Mouse (Mus musculus) midbrain, embryonic 10.5 days (tissue): ENCODE results near the gene Ahctf1. TPM values are rescaled to one million over a fixed set of nuclear protein-coding genes. Genes with fewer than 3 reads are reported as not detected.

Experiments
- DNase-seq: peaks from one replicate; pipeline ENCODE4 v3.0.0-alpha.2; 2017; ENCODE audit warnings: low spot score
- H3K27ac ChIP-seq: fragments of 300-500 bp; sonication (generic); replicated peaks from 2 replicates; pipeline ENCODE4 v1.5.1; 2016; ENCODE audit warnings: mild to moderate bottlenecking
- H3K27me3 ChIP-seq: fragments of 300-500 bp; sonication (generic); 2 replicates; pipeline ENCODE4 v1.6.1; 2016; ENCODE audit warnings: low read depth, mild to moderate bottlenecking; ENCODE audit not compliant: poor library complexity, severe bottlenecking
- H3K36me3 ChIP-seq: fragments of 300-500 bp; sonication (generic); 2 replicates; pipeline ENCODE4 v1.6.1; 2016; ENCODE audit warnings: mild to moderate bottlenecking, moderate library complexity
- H3K4me1 ChIP-seq: fragments of 300-500 bp; sonication (generic); 2 replicates; pipeline ENCODE4 v1.6.1; 2016
- H3K4me3 ChIP-seq: fragments of 300-500 bp; sonication (generic); 2 replicates; pipeline ENCODE4 v1.5.1; 2016; ENCODE audit warnings: mild to moderate bottlenecking, moderate library complexity
- H3K9me3 ChIP-seq: fragments of 300-500 bp; sonication (generic); replicated peaks from 2 replicates; pipeline ENCODE4 v1.6.1; 2016; ENCODE audit warnings: mild to moderate bottlenecking
- WGBS: fragments of 180-500 bp; shearing (Covaris S2); methylation state at CpG from one replicate; pipeline ENCODE4 v1.1.7; 2016; 5-methylcytosine and 5-hydroxymethylcytosine counted together
- polyA plus RNA-seq: library from polyadenylated mRNA; unstranded; fragments of >200 nt; fragmentation: Nextera tagmentation; extraction: Ambion mirVana; gene quantifications from 2 replicates; pipeline ENCODE4 v1.2.1, GENCODE M21; 2016

Ahctf1 gene
- polyA plus RNA-seq, 1 experiment from 2014 or later = 27.3 TPM

DNA sequence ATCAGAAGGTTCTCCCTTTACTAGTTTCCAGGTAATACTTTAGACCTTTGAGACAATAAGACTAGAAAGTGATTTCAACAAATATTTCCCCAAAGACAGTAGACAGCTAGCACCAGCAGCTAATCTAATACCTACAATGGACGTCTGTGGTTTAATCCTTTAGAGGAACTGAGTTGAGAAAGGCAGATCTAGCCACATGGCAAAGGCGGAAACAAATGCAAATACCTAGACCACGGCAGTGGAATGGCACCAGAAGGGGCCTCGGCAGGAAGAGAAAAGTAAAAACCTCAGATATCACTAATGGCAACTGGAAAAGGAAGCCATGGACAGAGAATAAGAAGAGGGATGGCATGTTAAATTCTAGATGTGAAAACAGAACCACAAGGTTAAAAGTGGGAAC is 16.2 kb downstream of the Ahctf1 start:
- peaks cover 99% of the 10 kb centered on the region for H3K36me3 ChIP-seq
- WGBS = 79% methylated on average over 4 of the region's 4 CpGs
- DNase-seq = no peak

GRCm38 (mm10) chr1:179785502-179785901 is 18.0 kb downstream of the Ahctf1 start:
- Histone ChIP-seq H3K4me1 (no peaks in the 10 kb centered on the region), H3K27me3 (no peaks in the 10 kb centered on the region), H3K27ac (no peak overlapping the region), H3K9me3 (no peaks in the 10 kb centered on the region), H3K4me3 (no peak overlapping the region), H3K36me3 (peaks cover 99% of the 10 kb centered on the region)
- WGBS = 95% methylated on average over 5 of the region's 5 CpGs
- no peak for DNase-seq

More for the DNA sequence above, 16.2 kb downstream of the Ahctf1 start:
- no peaks in the 10 kb centered on the region for H3K27me3 ChIP-seq
- no peak overlapping the region for H3K4me3 ChIP-seq
- H3K27ac ChIP-seq = no peak overlapping the region
- no peaks in the 10 kb centered on the region for H3K9me3 ChIP-seq
- H3K4me1 ChIP-seq = no peaks in the 10 kb centered on the region

DNA sequence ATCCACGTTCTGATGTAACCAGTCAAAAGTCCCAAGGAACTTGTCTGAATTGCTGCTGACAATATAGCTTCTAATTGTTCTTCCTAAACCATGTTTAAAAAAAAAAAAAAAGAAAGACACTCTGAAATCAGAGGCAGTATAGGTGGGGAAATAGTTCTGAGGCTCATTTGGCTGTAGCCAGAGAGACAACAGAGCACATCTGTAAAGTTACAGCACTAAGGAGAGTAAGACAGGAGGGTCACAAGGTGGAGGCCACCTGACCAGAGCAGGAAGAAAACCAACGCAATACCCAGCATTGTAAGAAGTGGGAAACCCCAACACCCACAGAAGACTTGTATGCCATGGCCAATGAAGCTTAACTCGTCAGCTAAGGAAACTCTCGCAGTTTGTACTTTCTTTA is 19.4 kb downstream of the Ahctf1 start:
- no peaks in the 10 kb centered on the region for H3K27me3 ChIP-seq
- WGBS = 95% methylated on average over 4 of the region's 4 CpGs
- no peak overlapping the region for H3K4me3 ChIP-seq

DNA sequence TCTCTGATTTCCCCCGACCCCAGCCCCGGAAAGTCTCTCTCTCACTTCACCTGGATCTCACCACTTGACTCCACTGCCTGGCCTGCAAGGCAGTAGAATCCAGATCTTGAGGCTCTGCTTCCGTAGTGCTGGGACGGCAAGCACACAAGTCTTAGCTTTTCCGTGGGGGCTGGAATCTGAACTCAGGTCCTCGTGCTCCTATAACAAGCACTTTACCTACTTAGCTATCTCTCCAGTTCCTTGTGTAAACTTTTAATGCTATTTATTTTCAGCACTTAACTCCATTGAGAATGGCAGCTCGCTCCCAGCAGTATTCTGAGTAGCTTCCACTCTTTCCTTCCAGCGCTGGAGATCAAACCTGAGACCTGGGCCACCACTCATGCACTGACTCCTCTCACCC is 26.6 kb downstream of the Ahctf1 start:
- Histone ChIP-seq H3K27ac (no peak overlapping the region), H3K4me1 (no peaks in the 10 kb centered on the region), H3K36me3 (peaks cover 100% of the 10 kb centered on the region), H3K4me3 (no peak overlapping the region), H3K27me3 (no peaks in the 10 kb centered on the region), H3K9me3 (no peaks in the 10 kb centered on the region)
- WGBS = 96% methylated on average over 8 of the region's 8 CpGs
- DNase-seq = no peak

More for the DNA sequence above, 19.4 kb downstream of the Ahctf1 start:
- H3K9me3 ChIP-seq = no peaks in the 10 kb centered on the region
- H3K27ac ChIP-seq = no peak overlapping the region
- no peaks in the 10 kb centered on the region for H3K4me1 ChIP-seq
- peaks cover 99% of the 10 kb centered on the region for H3K36me3 ChIP-seq
- DNase-seq = no peak

DNA sequence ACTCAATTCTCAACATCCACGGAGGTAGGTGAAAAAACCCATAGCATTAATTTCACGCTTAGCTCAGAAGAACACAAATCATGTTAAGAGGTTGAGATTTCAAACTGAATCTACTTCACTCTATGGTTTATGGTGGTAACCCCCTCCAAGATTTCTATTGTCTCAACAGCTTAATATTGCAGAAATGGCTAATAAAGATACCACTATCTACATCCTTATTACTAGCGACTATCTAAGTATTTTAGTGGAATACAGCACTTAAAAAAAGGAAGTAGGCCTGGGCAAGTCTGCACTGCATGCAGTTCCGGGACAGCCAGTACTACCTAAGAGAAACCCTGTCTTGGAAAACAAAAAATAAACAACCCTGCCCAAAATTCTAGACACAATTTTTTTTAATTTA is 42.9 kb downstream of the Ahctf1 start:
- Histone ChIP-seq H3K4me3 (no peak overlapping the region), H3K36me3 (peaks cover 100% of the 10 kb centered on the region), H3K27ac (no peak overlapping the region), H3K9me3 (no peaks in the 10 kb centered on the region), H3K4me1 (no peaks in the 10 kb centered on the region), H3K27me3 (no peaks in the 10 kb centered on the region)
- DNase-seq = no peak
- 96% methylated on average over 4 of the region's 4 CpGs for WGBS

DNA sequence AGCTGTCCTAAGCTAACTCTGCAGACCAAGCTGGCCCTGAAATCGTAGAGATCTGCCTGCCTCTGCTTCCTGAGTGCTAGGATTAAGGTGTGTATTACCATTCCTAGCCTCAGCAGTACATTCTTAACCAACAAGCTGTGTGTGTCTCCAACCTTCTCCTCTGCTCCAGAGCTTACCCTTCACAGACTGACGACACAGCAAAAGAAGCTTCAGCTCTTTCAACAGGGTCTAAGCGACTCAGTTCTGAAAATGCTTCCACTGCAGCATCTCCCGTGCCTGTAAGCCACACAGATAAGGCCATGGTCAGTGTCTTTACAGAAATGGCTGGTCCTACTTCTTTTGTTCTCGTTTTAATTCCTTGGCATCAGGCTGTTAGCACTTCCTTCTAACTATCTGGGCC is 43.4 kb downstream of the Ahctf1 start:
- Histone ChIP-seq H3K27me3 (no peaks in the 10 kb centered on the region), H3K36me3 (peaks cover 100% of the 10 kb centered on the region), H3K9me3 (no peaks in the 10 kb centered on the region), H3K4me3 (no peak overlapping the region), H3K4me1 (no peaks in the 10 kb centered on the region), H3K27ac (no peak overlapping the region)
- 95% methylated on average over 5 of the region's 5 CpGs for WGBS
- DNase-seq = no peak

GRCm38 (mm10) chr1:179756477-179756876 is 47.0 kb downstream of the Ahctf1 start:
- Histone ChIP-seq H3K27ac (no peak overlapping the region), H3K36me3 (peaks cover 100% of the 10 kb centered on the region), H3K4me1 (no peaks in the 10 kb centered on the region), H3K27me3 (no peaks in the 10 kb centered on the region), H3K4me3 (no peak overlapping the region), H3K9me3 (no peaks in the 10 kb centered on the region)
- DNase-seq = no peak

DNA sequence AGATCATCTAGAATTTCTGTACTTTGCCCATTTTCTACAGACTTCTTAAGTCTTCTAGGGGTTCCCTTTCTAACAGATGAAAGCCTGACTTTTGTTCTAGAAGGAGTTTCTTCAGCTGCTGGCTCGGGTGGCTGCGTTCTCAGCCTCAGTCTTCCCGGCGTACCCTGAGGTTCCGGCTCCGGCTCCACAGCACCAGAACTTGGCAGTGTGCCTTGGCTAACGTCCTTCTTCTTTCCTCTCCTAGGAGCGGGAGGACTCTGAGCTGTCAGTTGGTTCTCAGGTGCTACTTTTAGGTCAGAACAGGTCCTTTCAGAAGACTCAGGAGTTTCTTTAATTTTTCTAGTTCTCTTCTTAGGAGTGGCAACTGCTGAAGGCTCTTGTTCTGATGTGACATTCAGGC is 50.5 kb downstream of the Ahctf1 start:
- Histone ChIP-seq H3K36me3 (peaks cover 100% of the 10 kb centered on the region), H3K9me3 (no peaks in the 10 kb centered on the region), H3K27me3 (no peaks in the 10 kb centered on the region), H3K4me1 (no peaks in the 10 kb centered on the region), H3K4me3 (no peak overlapping the region), H3K27ac (no peak overlapping the region)
- no peak for DNase-seq
- WGBS = 95% methylated on average over 8 of the region's 8 CpGs

DNA sequence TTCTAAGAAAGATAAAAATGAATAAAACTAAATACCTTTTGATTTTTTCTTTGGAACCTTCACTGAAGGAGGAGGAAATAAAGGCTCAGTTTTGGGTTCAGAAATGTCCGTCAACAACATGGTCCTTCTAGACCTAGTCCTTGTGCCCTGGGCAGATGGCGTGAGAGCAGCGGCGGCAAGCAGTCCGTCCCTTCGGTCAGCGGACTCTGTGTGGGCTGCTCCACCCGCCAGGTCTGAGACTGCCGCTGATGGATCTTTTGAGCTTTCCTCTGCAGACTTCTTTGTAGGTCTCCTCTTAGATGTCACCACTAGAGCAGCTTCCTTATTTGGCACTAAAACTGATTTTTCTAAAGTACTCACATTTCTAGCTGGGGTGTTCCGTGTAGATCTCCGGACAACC is 51.2 kb downstream of the Ahctf1 start:
- Histone ChIP-seq H3K4me1 (no peaks in the 10 kb centered on the region), H3K4me3 (no peak overlapping the region), H3K27me3 (no peaks in the 10 kb centered on the region), H3K36me3 (peaks cover 100% of the 10 kb centered on the region), H3K9me3 (no peaks in the 10 kb centered on the region), H3K27ac (no peak overlapping the region)
- 93% methylated on average over 11 of the region's 11 CpGs for WGBS
- no peak for DNase-seq

DNA sequence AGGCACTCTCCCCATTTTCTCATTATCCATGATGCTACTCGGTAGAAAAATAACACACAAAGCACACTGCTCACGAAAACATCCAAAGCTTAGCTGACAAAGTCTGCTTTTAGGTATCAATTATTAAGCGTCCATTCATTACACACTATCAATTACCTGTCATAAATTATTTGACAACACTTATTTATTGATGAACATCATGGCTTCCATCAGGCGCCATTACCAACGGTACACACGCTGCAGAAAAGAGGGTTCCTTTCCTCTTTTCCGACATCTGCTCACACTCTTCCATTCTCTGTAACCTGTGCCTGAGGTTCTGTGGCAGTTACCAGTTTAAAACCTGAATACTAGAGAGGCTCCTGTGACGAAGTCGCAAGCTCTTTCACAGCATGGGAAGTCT is 58.3 kb downstream of the Ahctf1 start, which contains the start of gene Kif28:
Kif28 (minus strand) TSS at position 101 of the 400 bp plus-strand sequence.
- DNase-seq = no peak
- peaks cover 68% of the 10 kb centered on the region for H3K36me3 ChIP-seq
- H3K27me3 ChIP-seq = no peaks in the 10 kb centered on the region
- no peaks in the 10 kb centered on the region for H3K9me3 ChIP-seq
- no peak within 1 kb of the TSS for H3K27ac ChIP-seq
- H3K4me3 ChIP-seq = no peak within 1 kb of the TSS
- WGBS = 95% methylated on average over 9 of the region's 9 CpGs
- no peaks in the 10 kb centered on the region for H3K4me1 ChIP-seq

GRCm38 (mm10) chr1:179743593-179744193 is 59.8 kb downstream of the Ahctf1 start:
- 80% methylated on average over 4 of the region's 4 CpGs for WGBS
- Histone ChIP-seq H3K4me3 (no peak overlapping the region), H3K36me3 (peaks cover 54% of the 10 kb centered on the region)

GRCm38 (mm10) chr1:179736483-179736882 is 67.0 kb downstream of the Ahctf1 start:
- WGBS = 79% methylated on average over 3 of the region's 3 CpGs
- Histone ChIP-seq H3K4me3 (no peak overlapping the region), H3K27me3 (no peaks in the 10 kb centered on the region), H3K9me3 (no peaks in the 10 kb centered on the region), H3K36me3 (no peaks in the 10 kb centered on the region), H3K27ac (no peak overlapping the region), H3K4me1 (no peaks in the 10 kb centered on the region)
- no peak for DNase-seq

More at GRCm38 (mm10) chr1:179743593-179744193, 59.8 kb downstream of the Ahctf1 start:
- no peak for DNase-seq
- H3K27me3 ChIP-seq = no peaks in the 10 kb centered on the region
- no peaks in the 10 kb centered on the region for H3K4me1 ChIP-seq
- H3K27ac ChIP-seq = no peak overlapping the region
- no peaks in the 10 kb centered on the region for H3K9me3 ChIP-seq

DNA sequence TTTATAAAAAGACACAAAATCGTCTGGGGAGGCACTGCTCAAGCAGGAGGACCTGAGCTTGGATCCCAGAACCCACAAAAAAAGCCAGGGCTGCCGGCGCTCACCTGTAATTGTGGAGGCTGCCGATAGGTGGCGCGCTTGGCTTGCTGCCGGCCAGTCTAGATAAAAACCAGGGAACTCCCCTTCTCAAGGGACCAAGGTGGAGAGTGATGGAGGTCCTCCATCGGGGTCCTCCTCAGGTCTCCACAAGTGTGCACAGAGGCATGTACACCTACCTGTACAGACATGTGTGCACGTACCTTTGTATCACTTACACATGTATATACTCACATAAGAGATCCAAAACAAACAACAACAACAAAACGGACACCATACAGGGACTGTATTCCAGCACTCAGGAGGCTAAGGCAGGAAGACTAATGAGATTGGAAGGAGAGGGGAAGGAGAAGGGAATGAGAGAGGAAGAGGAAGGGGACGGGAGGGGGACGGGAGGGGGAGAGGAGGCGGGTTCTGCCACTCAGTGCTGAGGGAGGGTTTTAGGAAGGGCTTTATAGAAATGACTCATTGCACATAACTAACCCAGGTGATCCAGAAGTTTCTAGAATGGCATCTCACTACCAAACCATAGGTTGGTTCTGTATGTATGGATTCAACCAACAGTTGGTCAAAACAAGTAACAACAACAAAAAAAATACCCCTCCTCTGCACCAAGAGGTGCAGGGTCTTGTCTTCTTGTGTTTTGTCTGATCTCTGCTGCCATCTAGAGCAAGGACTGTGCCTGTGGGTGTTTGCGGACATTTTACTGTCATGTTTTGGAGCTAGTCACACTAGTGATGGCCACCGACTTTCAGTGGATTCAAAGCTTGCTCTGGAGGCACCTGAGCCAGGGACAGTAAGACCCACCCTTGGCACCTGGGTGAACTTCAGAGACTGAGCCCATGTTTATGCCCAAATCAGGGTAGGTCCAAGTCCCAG is 68.7 kb downstream of the Ahctf1 start:
- Histone ChIP-seq H3K9me3 (no peaks in the 10 kb centered on the region), H3K27ac (no peak overlapping the region), H3K4me3 (0 out of 2 replicates have a peak overlapping the region, but pooled peaks have one; percentile 7), H3K36me3 (no peaks in the 10 kb centered on the region), H3K4me1 (no peaks in the 10 kb centered on the region), H3K27me3 (no peaks in the 10 kb centered on the region)
- peak; percentile 60 for DNase-seq
- WGBS = 37% methylated on average over 15 of the region's 15 CpGs
